Mouse (Mus musculus) testis, adult 2 months (tissue): ENCODE results near the gene Tsen54. TPM values are rescaled to one million over a fixed set of nuclear protein-coding genes. Genes with fewer than 3 reads are reported as not detected.

Source experiments
- H3K27ac ChIP-seq: fragments of 200-500 bp; 2 replicates; pipeline ENCODE4 v1.5.1; 2012; ENCODE audit warnings: low read depth, low read length; ENCODE audit not compliant: control insufficient read depth, insufficient read depth
- H3K27me3 ChIP-seq: fragments of 200-500 bp; 2 replicates; pipeline ENCODE4 v1.6.1; 2012; ENCODE audit warnings: mild to moderate bottlenecking, low read length, moderate library complexity; ENCODE audit not compliant: control insufficient read depth, insufficient read depth
- H3K36me3 ChIP-seq: fragments of 200-500 bp; 2 replicates; pipeline ENCODE4 v1.6.1; 2012; ENCODE audit warnings: mild to moderate bottlenecking, low read length; ENCODE audit not compliant: control insufficient read depth, insufficient read depth
- H3K4me1 ChIP-seq: fragments of 200-500 bp; 2 replicates; pipeline ENCODE4 v1.6.1; 2012; ENCODE audit warnings: low read length; ENCODE audit not compliant: control insufficient read depth, insufficient read depth
- H3K4me3 ChIP-seq: fragments of 200-500 bp; 2 replicates; pipeline ENCODE4 v1.5.1; 2012; ENCODE audit warnings: low read depth, mild to moderate bottlenecking, low read length, moderate library complexity, mixed read lengths; ENCODE audit not compliant: control insufficient read depth
- CTCF ChIP-seq: fragments of 200-500 bp; IDR thresholded peaks from 2 replicates; pipeline ENCODE4 v1.5.1; 2012; ENCODE audit warnings: low read depth, mild to moderate bottlenecking, inconsistent platforms, low read length, moderate library complexity; ENCODE audit not compliant: control insufficient read depth, insufficient read depth, insufficient replicate concordance
- POLR2A ChIP-seq: fragments of 200-500 bp; IDR thresholded peaks from 2 replicates; pipeline ENCODE4 v1.6.1; 2012; ENCODE audit warnings: low read depth, mild to moderate bottlenecking, inconsistent platforms, low read length, moderate library complexity; ENCODE audit not compliant: control insufficient read depth
- polyA plus RNA-seq: library from polyadenylated mRNA; depleted of rRNA; stranded (reverse); fragments of >200 nt; gene quantifications from 2 replicates; pipeline ENCODE4 v1.2.3, GENCODE M21; 2012

Gene Tsen54
- polyA plus RNA-seq, 1 experiment, result 12.9 TPM

DNA sequence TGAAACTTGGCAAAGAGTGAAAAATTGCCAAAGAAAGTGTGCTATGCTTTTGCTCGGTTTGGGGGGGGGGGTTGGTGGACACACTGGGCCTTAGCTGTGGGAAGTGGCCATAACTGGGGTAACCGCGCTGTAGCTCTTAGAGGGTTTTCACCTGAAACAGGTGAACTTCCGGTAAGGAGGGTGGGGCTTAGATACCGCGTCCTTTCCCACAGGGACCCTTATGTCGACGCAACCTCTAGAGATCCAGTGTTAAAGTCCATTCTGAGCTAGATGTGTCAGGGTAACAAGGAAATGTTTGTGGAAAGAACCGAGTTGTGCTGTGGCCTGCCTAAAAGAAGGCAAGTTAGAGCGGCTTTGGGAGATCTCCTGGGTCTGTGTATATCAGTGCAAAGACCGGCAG, 10.3 kb downstream of the Tsen54 start:
- no peaks in the 10 kb centered on the region for H3K27me3 ChIP-seq
- H3K36me3 ChIP-seq, result no peaks in the 10 kb centered on the region
- H3K4me3 ChIP-seq, result peak overlapping the region; percentile 80
- H3K27ac ChIP-seq, result no peak overlapping the region
- H3K4me1 ChIP-seq, result peaks cover 3% of the 10 kb centered on the region; the same call in 1 of the 2 replicates
- TF ChIP-seq CTCF, result no peak
- TF ChIP-seq POLR2A, result no peak

- no peaks in the 10 kb centered on the region for H3K36me3 ChIP-seq
- no peak overlapping the region for H3K27ac ChIP-seq
- H3K4me1 ChIP-seq, result peaks cover 3% of the 10 kb centered on the region; the same call in 1 of the 2 replicates
- TF ChIP-seq POLR2A (no peak), CTCF (no peak)
- H3K27me3 ChIP-seq, result no peaks in the 10 kb centered on the region
- H3K4me3 ChIP-seq, result no peak overlapping the region
These were observed 12.0 kb downstream of the Tsen54 start for GRCm38 (mm10) chr11:115826487-115826886.

GRCm38 (mm10) chr11:115827624-115828023, 13.1 kb downstream of the Tsen54 start:
- H3K4me3 ChIP-seq, result no peak overlapping the region
- no peak overlapping the region for H3K27ac ChIP-seq
- H3K4me1 ChIP-seq, result peaks cover 5% of the 10 kb centered on the region; the same call in 1 of the 2 replicates
- H3K36me3 ChIP-seq, result no peaks in the 10 kb centered on the region
- TF ChIP-seq CTCF, result no peak
- no peak for TF ChIP-seq POLR2A
- H3K27me3 ChIP-seq, result no peaks in the 10 kb centered on the region

GRCm38 (mm10) chr11:115829036-115829435, 14.5 kb downstream of the Tsen54 start:
- Histone ChIP-seq H3K27ac (no peak overlapping the region), H3K4me3 (no peak overlapping the region), H3K4me1 (peaks cover 5% of the 10 kb centered on the region; the same call in 1 of the 2 replicates), H3K36me3 (no peaks in the 10 kb centered on the region), H3K27me3 (no peaks in the 10 kb centered on the region)
- no peak for TF ChIP-seq CTCF
- TF ChIP-seq POLR2A, result no peak

DNA sequence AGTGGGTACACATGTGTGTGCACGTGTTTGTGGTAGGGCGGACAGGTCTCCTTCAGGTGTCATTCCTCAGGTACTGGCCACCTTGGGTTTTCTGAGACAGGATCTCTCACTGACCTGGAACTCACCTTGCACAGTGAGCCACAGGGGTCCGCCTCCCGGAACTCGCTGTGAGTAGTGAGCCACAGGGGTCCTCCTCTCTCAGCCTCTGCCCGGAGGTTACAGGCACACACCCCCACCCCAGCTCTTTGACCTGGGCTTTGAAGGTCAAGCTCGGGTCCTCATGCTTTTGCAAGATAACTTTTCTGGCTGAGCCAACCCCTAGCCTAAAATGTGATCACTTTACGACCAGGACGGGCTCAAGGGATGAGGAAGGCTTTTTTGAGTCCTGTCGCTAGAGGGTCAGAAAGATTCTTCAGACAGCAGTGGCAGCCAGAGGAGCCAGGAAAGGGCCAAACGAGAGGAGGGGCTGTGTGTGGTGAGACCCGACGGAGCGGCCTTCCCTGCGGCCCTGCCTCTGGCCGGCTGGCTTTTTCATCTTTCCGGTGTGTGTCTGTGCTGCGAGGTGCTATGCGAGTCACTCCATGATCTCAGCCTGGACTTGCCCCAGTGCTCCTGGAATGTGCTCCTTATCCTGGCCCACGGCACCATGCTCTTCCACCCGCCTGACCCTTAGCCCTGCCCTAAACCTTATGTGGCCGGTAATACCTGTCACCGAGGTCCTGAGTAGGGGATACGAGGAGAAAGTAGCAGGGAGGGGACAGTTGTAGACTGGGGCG, 16.2 kb downstream of the Tsen54 start:
- Histone ChIP-seq H3K36me3 (no peaks in the 10 kb centered on the region), H3K4me1 (peaks cover 2% of the 10 kb centered on the region; the same call in 1 of the 2 replicates), H3K4me3 (no peak overlapping the region), H3K27me3 (no peaks in the 10 kb centered on the region), H3K27ac (no peak overlapping the region)
- no peak for TF ChIP-seq CTCF
- no peak for TF ChIP-seq POLR2A

DNA sequence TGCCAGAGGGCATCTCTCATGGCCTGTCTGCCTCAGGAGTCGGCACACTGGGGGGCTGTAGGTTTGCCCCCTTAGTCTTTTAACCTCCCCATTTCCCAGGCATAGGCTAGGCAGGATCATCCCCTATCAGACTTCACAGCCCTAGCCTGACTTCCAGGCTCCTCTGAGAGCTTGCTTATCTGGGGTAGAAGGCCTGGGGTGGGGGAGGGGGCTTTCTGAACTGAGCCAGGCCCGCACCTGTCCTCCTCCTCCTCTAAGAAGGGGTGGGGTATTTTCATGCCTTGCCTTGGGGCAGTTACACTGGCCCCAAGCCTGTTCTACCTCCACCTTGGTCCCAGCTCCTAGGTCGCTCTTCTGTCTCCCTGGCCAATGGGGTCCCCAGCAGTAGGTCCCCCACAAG, 17.0 kb downstream of the Tsen54 start:
- Histone ChIP-seq H3K27me3 (no peaks in the 10 kb centered on the region), H3K27ac (no peak overlapping the region), H3K4me1 (peaks cover 2% of the 10 kb centered on the region; the same call in 1 of the 2 replicates), H3K4me3 (no peak overlapping the region), H3K36me3 (no peaks in the 10 kb centered on the region)
- TF ChIP-seq CTCF (no peak), POLR2A (no peak)

- H3K4me3 ChIP-seq, result no peak overlapping the region
- H3K27me3 ChIP-seq, result no peaks in the 10 kb centered on the region
- H3K36me3 ChIP-seq, result no peaks in the 10 kb centered on the region
- no peak for TF ChIP-seq POLR2A
- no peak for TF ChIP-seq CTCF
- H3K27ac ChIP-seq, result no peak overlapping the region
- H3K4me1 ChIP-seq, result peaks cover 2% of the 10 kb centered on the region; the same call in 1 of the 2 replicates
These were observed 17.5 kb downstream of the Tsen54 start for GRCm38 (mm10) chr11:115832064-115832463.

DNA sequence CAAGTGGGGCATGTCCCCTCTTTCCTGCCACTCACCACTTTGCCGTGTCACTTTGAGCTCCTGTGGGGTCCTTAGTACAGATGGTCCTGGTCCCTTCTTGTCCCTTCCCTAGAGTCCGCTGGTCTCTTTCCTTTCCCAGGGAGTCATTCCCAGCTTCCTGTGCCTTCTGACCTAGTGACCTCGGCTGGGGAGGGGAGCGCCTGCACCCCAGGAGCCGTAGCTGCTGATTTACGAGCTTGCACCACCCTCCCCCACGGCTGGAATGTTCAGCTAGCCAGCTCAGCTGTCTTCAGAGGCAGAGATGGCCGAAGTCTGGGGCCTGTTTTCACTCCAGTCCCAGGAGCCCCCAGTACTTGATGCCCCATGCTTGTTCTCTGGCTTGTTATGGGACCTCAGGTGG, 18.0 kb downstream of the Tsen54 start:
- TF ChIP-seq POLR2A, result no peak
- no peak for TF ChIP-seq CTCF
- no peak overlapping the region for H3K27ac ChIP-seq
- peaks cover 2% of the 10 kb centered on the region; the same call in 1 of the 2 replicates for H3K4me1 ChIP-seq
- no peaks in the 10 kb centered on the region for H3K27me3 ChIP-seq
- no peaks in the 10 kb centered on the region for H3K36me3 ChIP-seq
- no peak overlapping the region for H3K4me3 ChIP-seq
